Mouse (Mus musculus): ENCODE data around the gene Car9. TPM values are rescaled to one million over a fixed set of nuclear protein-coding genes. Genes with fewer than 3 reads are reported as not detected.
A peak's percentile ranks its signal among the peaks of the same experiment; 100 is the strongest.

The Car9 gene
- total and polyA plus RNA-seq, 3 experiments = 0.77 to 3.3 TPM; not detected in 1

DNA sequence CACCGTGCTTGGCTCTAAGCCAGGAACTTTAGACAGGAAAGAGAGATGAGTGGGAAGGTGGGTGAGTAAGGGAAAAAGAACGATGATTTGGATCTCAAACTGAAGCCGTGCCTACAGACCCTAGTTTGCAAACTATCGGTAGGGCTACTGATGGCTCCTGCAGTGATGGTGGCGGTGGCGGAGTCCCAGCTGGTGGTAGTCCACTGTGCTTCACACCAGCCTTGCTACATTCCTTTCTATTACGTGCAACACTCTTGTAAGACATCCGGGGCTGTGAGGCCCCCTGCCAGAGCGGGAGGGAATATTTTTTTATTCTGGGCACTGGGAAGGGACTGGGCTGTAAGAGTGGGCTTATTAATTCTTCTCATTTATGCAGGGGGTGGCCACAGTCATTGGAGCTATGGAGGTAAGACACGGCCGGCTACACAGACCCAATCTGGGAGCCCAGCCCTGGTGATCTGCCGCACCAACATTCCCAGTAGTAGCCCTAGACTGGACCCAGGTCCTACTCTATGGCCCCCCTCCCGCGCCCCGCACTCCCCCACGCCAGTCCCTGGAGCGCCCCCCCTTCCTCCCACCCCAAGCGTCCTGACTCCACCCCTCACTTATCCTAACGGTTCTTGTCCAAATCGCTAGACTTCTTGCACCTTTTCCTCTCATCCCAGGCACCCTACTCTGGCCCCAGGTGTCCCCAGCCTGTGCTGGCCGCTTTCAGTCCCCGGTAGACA is 1.3 kb downstream of the Car9 start:
- peak; percentile 46 for DNase-seq (ENCODE audit: low read depth, low spot score)
- Histone ChIP-seq H3K27me3 (ENCODE audit: control insufficient read depth in 1 of 2, insufficient read depth in 2 of 2, low read length in 2 of 2) (no peaks in the 10 kb centered on the region), H3K9ac (ENCODE audit: control insufficient read depth, low read depth, low read length, poor library complexity, severe bottlenecking) (peak overlapping the region; percentile 77), H3K4me3 (ENCODE audit: control insufficient read depth in 1 of 2, insufficient read depth in 1 of 2, low read depth in 2 of 2, low read length in 2 of 2) (peak overlapping the region; percentile 71 to 91), H3K27ac (ENCODE audit: control insufficient read depth, low read depth, low read length) (peak overlapping the region; percentile 41), H3K36me3 (ENCODE audit: control insufficient read depth in 1 of 2, insufficient read depth in 2 of 2, low read length in 2 of 2) (peaks cover 0 to 14% of the 10 kb centered on the region in 2 experiments; a peak in 2 of 4 replicates), H3K9me3 (replicated peaks; ENCODE audit: insufficient read depth, low read length) (no peaks in the 10 kb centered on the region), H3K4me1 (ENCODE audit: control insufficient read depth in 1 of 2, insufficient read depth in 2 of 2, low read length in 2 of 2) (peaks cover 12 to 27% of the 10 kb centered on the region in 2 experiments), H3K79me2 (ENCODE audit: control insufficient read depth, insufficient read depth, low read length, poor library complexity) (no peaks in the 10 kb centered on the region; the same call in 1 of the 2 replicates)
- TF ChIP-seq ELF1 (IDR thresholded peaks at IDR 0.05; ENCODE audit: low read depth, low read length) (no peak), SIN3A (IDR thresholded peaks at IDR 0.05; ENCODE audit: low read length) (no peak), EP300 (IDR thresholded peaks at IDR 0.05; ENCODE audit: low read depth in 1 of 2, low read length in 2 of 2) (peak in 1 of 2 experiments; percentile 24; a peak in 1 of 4 replicates), CHD1 (IDR thresholded peaks at IDR 0.05; ENCODE audit: low read depth, low read length) (0 out of 2 replicates have a peak, but pooled peaks have one; percentile 54), TAL1 (IDR thresholded peaks at IDR 0.05; ENCODE audit: low read length) (no peak), MAZ (IDR thresholded peaks at IDR 0.05; ENCODE audit: low read depth, low read length) (peak; percentile 71)

- DNase-seq (ENCODE audit: low read depth, low spot score) = peak; percentile 89
- H3K4me3 ChIP-seq (ENCODE audit: control insufficient read depth in 1 of 2, insufficient read depth in 1 of 2, low read depth in 2 of 2, low read length in 2 of 2) = peak overlapping the region; percentile 71 to 91
Measured at GRCm38 (mm10) chr4:43508666-43508997, 1.9 kb downstream of the Car9 start.

More at GRCm38 (mm10) chr4:43508666-43508997, 1.9 kb downstream of the Car9 start:
- Histone ChIP-seq H3K27me3 (ENCODE audit: control insufficient read depth in 1 of 2, insufficient read depth in 2 of 2, low read length in 2 of 2) (no peaks in the 10 kb centered on the region), H3K4me1 (ENCODE audit: control insufficient read depth in 1 of 2, insufficient read depth in 2 of 2, low read length in 2 of 2) (peaks cover 12 to 25% of the 10 kb centered on the region in 2 experiments), H3K79me2 (ENCODE audit: control insufficient read depth, insufficient read depth, low read length, poor library complexity) (no peaks in the 10 kb centered on the region; the same call in 1 of the 2 replicates), H3K9ac (ENCODE audit: control insufficient read depth, low read depth, low read length, poor library complexity, severe bottlenecking) (peak overlapping the region; percentile 77), H3K36me3 (ENCODE audit: control insufficient read depth in 1 of 2, insufficient read depth in 2 of 2, low read length in 2 of 2) (peaks cover 0 to 13% of the 10 kb centered on the region in 2 experiments; a peak in 2 of 4 replicates), H3K9me3 (replicated peaks; ENCODE audit: insufficient read depth, low read length) (no peaks in the 10 kb centered on the region), H3K27ac (ENCODE audit: control insufficient read depth, low read depth, low read length) (peak overlapping the region; percentile 41)
- no peak for TF ChIP-seq SMC3 (IDR thresholded peaks at IDR 0.05; ENCODE audit: low read depth, low read length)
- TF ChIP-seq TCF12 (IDR thresholded peaks at IDR 0.05; ENCODE audit: low read depth, low read length) = peak; percentile 62; the same call in 1 of the 2 replicates
- TF ChIP-seq ZMIZ1 (IDR thresholded peaks at IDR 0.05; ENCODE audit: low read depth, low read length) = peak; percentile 95
- no peak for TF ChIP-seq POLR2AphosphoS5 (IDR thresholded peaks at IDR 0.05; ENCODE audit: borderline replicate concordance, low read depth, low read length)
- TF ChIP-seq SIN3A (IDR thresholded peaks at IDR 0.05; ENCODE audit: low read length) = peak; percentile 79
- TF ChIP-seq ZNF384 (IDR thresholded peaks at IDR 0.05; ENCODE audit: low read depth, low read length) = no peak
- TF ChIP-seq JUND (IDR thresholded peaks at IDR 0.05; ENCODE audit: low read depth, low read length) = no peak
- TF ChIP-seq TAL1 (IDR thresholded peaks at IDR 0.05; ENCODE audit: low read length) = no peak
- no peak for TF ChIP-seq E2F4 (IDR thresholded peaks at IDR 0.05; ENCODE audit: borderline replicate concordance, low read depth, low read length)
- peak; percentile 86 for TF ChIP-seq NELFE (IDR thresholded peaks at IDR 0.05; ENCODE audit: low read depth, low read length)
- TF ChIP-seq KAT2A (conservative IDR thresholded peaks at IDR 0.05; ENCODE audit: low read depth, low read length) = no peak
- peak; percentile 63; the same call in 1 of the 2 replicates for TF ChIP-seq USF1 (IDR thresholded peaks at IDR 0.05; ENCODE audit: low read depth, low read length)
- peak; percentile 86 to 91; a peak in 3 of 4 replicates for TF ChIP-seq POLR2A (IDR thresholded peaks at IDR 0.05; ENCODE audit: control insufficient read depth in 1 of 2, insufficient read depth in 1 of 2, low read depth in 1 of 2, low read length in 2 of 2, poor library complexity in 1 of 2)
- no peak for TF ChIP-seq CTCF (IDR thresholded peaks at IDR 0.05 in 2 of 3, conservative IDR thresholded peaks at IDR 0.05 in 1 of 3; ENCODE audit: control insufficient read depth in 1 of 3, insufficient read depth in 1 of 3, low read depth in 2 of 3, low read length in 3 of 3, poor library complexity in 1 of 3, severe bottlenecking in 1 of 3)
- TF ChIP-seq ETS1 (IDR thresholded peaks at IDR 0.05; ENCODE audit: low read depth, low read length) = no peak
- peak; percentile 81 for TF ChIP-seq ELF1 (IDR thresholded peaks at IDR 0.05; ENCODE audit: low read depth, low read length)
- peak; percentile 86; the same call in 1 of the 2 replicates for TF ChIP-seq BHLHE40 (IDR thresholded peaks at IDR 0.05; ENCODE audit: borderline replicate concordance, low read depth, low read length)
- no peak for TF ChIP-seq MEF2A (IDR thresholded peaks at IDR 0.05; ENCODE audit: extremely low read depth, insufficient replicate concordance, low read depth, low read length, poor library complexity, severe bottlenecking)
- no peak for TF ChIP-seq MAX (IDR thresholded peaks at IDR 0.05; ENCODE audit: low read length)
- peak; percentile 67; the same call in 1 of the 2 replicates for TF ChIP-seq POLR2AphosphoS2 (IDR thresholded peaks at IDR 0.05; ENCODE audit: low read length)
- 0 out of 2 replicates have a peak, but pooled peaks have one; percentile 40 for TF ChIP-seq HCFC1 (IDR thresholded peaks at IDR 0.05; ENCODE audit: low read depth, low read length)
- TF ChIP-seq MAZ (IDR thresholded peaks at IDR 0.05; ENCODE audit: low read depth, low read length) = no peak
- peak; percentile 90 for TF ChIP-seq MXI1 (IDR thresholded peaks at IDR 0.05; ENCODE audit: low read depth, low read length)
- peak; percentile 76 for TF ChIP-seq TBP (IDR thresholded peaks at IDR 0.05; ENCODE audit: low read depth, low read length)
- TF ChIP-seq GATA1 (IDR thresholded peaks at IDR 0.05; ENCODE audit: low read depth, low read length) = no peak
- TF ChIP-seq UBTF (IDR thresholded peaks at IDR 0.05; ENCODE audit: borderline replicate concordance, insufficient read depth, low read depth, low read length) = no peak
- TF ChIP-seq ZKSCAN1 (IDR thresholded peaks at IDR 0.05; ENCODE audit: low read depth, low read length) = no peak
